Mouse (Mus musculus) embryonic facial prominence, embryonic 10.5 days (tissue): ENCODE results near the gene Frmpd1. TPM values are rescaled to one million over a fixed set of nuclear protein-coding genes. Genes with fewer than 3 reads are reported as not detected.
A peak's percentile ranks its signal among the peaks of the same experiment; 100 is the strongest.

Experiments used
- DNase-seq: peaks from one replicate; pipeline ENCODE4 v3.0.0-alpha.2; 2017; ENCODE audit warnings: low spot score
- H3K27ac ChIP-seq: fragments of 300-500 bp; sonication (generic); replicated peaks from 2 replicates; pipeline ENCODE4 v1.5.1; 2016; ENCODE audit warnings: mild to moderate bottlenecking
- H3K27me3 ChIP-seq: fragments of 300-500 bp; sonication (generic); replicated peaks from 2 replicates; pipeline ENCODE4 v1.6.1; 2016; ENCODE audit warnings: low read depth, mild to moderate bottlenecking; ENCODE audit not compliant: poor library complexity, severe bottlenecking
- H3K36me3 ChIP-seq: fragments of 300-500 bp; sonication (generic); replicated peaks from 2 replicates; pipeline ENCODE4 v1.6.1; 2016; ENCODE audit warnings: mild to moderate bottlenecking, moderate library complexity
- H3K4me1 ChIP-seq: fragments of 300-500 bp; sonication (generic); 2 replicates; pipeline ENCODE4 v1.6.1; 2016
- H3K4me3 ChIP-seq: fragments of 300-500 bp; sonication (generic); 2 replicates; pipeline ENCODE4 v1.5.1; 2016; ENCODE audit warnings: mild to moderate bottlenecking, moderate library complexity
- H3K9me3 ChIP-seq: fragments of 300-500 bp; sonication (generic); 2 replicates; pipeline ENCODE4 v1.6.1; 2016; ENCODE audit warnings: mild to moderate bottlenecking
- WGBS: fragments of 180-500 bp; shearing (Covaris S2); methylation state at CpG from one replicate; pipeline ENCODE4 v1.1.7; 2016; 5-methylcytosine and 5-hydroxymethylcytosine counted together
- polyA plus RNA-seq: library from polyadenylated mRNA; unstranded; fragments of >200 nt; fragmentation: Nextera tagmentation; extraction: Ambion mirVana; gene quantifications from 2 replicates; pipeline ENCODE4 v1.2.1, GENCODE M21; 2016

Gene Frmpd1
- polyA plus RNA-seq, 1 experiment from 2014 or later = 2.0 TPM

GRCm38 (mm10) chr4:45296662-45297564 is 112.2 kb downstream of the Frmpd1 start, which contains the start of gene Trmt10b:
Gene Trmt10b, plus strand, starts transcription at chr4:45297127.
- WGBS = 22% methylated on average over 27 of the region's 27 CpGs
- peak; percentile 69 for DNase-seq
- peaks cover 8% of the 10 kb centered on the region for H3K4me1 ChIP-seq
- no peaks in the 10 kb centered on the region for H3K27me3 ChIP-seq
- H3K36me3 ChIP-seq = peaks cover 22% of the 10 kb centered on the region
- H3K9me3 ChIP-seq = no peaks in the 10 kb centered on the region
- H3K4me3 ChIP-seq = peak within 1 kb of the TSS; percentile 80
- H3K27ac ChIP-seq = 0 out of 2 replicates have a peak within 1 kb of the TSS, but pooled peaks have one; percentile 26

DNA sequence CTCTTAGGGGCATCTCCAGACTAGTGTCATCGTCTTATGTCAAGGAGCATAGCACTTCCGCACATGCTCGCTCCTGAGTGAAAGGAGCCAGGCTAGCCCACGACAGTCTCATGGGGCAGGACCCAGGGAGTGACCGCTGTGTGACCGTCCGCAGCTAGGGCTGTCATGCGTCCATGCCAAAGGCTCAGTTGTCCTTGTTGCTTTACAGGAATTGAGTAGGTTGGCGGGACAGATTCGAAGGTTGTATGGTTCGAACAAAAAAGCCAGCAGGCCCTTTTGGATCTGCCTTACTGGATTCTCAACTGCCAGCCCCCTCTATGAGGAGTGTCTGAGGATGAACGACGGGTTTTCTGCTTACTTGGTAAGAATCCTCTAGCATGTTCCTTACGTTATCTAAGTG is 120.9 kb downstream of the Frmpd1 start:
- Histone ChIP-seq H3K4me3 (no peak overlapping the region), H3K4me1 (no peaks in the 10 kb centered on the region), H3K27ac (no peak overlapping the region), H3K36me3 (peaks cover 86% of the 10 kb centered on the region), H3K27me3 (no peaks in the 10 kb centered on the region), H3K9me3 (0 out of 2 replicates have a peak, but pooled peaks cover 3% of the 10 kb centered on the region)
- DNase-seq = no peak
- whole genome bisulfite sequencing = 96% methylated on average over 14 of the region's 14 CpGs

GRCm38 (mm10) chr4:45308046-45308445 is 123.4 kb downstream of the Frmpd1 start:
- Histone ChIP-seq H3K4me3 (no peak overlapping the region), H3K36me3 (peaks cover 79% of the 10 kb centered on the region), H3K4me1 (no peaks in the 10 kb centered on the region), H3K27ac (no peak overlapping the region), H3K9me3 (0 out of 2 replicates have a peak, but pooled peaks cover 3% of the 10 kb centered on the region), H3K27me3 (no peaks in the 10 kb centered on the region)
- DNase-seq = peak; percentile 52
- 38% methylated on average over 11 of the region's 11 CpGs for WGBS

- Histone ChIP-seq H3K4me3 (no peak overlapping the region), H3K27ac (no peak overlapping the region), H3K4me1 (no peaks in the 10 kb centered on the region), H3K27me3 (no peaks in the 10 kb centered on the region), H3K36me3 (peaks cover 76% of the 10 kb centered on the region), H3K9me3 (0 out of 2 replicates have a peak, but pooled peaks cover 3% of the 10 kb centered on the region)
- no peak for DNase-seq
- WGBS = 86% methylated on average over 6 of the region's 6 CpGs
These were observed 123.9 kb downstream of the Frmpd1 start for GRCm38 (mm10) chr4:45308606-45309005.

DNA sequence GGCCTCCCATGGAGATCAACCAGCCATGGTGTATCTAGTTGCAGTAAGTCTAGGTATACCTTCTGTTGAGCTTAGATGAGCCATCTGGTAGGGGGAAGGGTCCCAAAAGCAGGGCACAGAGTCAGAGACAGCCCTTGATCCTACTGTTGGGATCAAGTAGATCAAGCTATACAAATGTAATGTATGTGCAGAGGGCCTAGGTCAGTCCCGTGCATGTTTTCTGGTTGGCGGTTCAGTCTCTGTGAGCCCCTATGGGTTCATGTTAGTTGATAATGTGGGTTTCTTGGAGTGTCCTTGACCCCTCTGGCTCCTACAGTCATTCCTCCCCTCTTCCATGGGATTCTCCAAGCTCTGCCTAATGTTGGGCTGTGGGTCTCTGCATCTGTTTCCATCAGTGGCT is 126.4 kb downstream of the Frmpd1 start:
- no peak overlapping the region for H3K27ac ChIP-seq
- H3K4me3 ChIP-seq = no peak overlapping the region
- no peaks in the 10 kb centered on the region for H3K27me3 ChIP-seq
- 89% methylated on average over 2 of the region's 2 CpGs for WGBS
- no peak for DNase-seq
- H3K4me1 ChIP-seq = no peaks in the 10 kb centered on the region
- peaks cover 74% of the 10 kb centered on the region for H3K36me3 ChIP-seq
- no peaks in the 10 kb centered on the region for H3K9me3 ChIP-seq

DNA sequence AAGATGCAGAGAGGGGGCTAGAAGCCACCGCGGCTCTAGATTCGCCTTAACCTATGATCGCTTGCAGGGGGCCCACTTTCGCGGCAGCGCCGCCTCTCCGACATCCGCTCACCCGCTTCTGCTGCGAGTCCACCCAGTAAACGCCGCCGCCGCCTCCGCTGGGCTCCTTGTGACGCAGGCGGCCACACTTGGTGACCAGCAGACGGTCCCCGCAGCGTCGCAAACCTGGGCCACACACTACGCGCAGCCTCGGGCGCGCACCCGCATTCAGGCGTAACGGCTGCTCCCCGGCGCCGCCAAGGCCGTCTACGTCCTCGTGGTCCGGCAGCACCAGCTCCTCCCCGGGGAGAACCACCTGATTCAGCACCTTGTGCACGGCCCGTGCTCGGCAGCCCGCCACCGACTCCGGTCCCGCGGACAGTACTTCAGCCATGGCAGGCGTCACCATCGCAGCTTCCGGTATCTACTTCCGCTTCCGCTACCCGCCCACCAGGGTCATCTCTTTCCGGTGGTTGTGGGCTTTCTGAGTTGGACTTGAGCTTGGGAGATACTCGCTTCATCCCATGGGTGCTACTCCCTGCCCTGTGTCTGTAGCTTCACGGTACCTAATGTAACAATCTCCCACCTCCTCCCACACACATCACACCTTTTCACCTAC is 135.6 kb downstream of the Frmpd1 start:
- Histone ChIP-seq H3K27ac (peak overlapping the region; percentile 91), H3K4me3 (peak overlapping the region; percentile 84), H3K4me1 (peaks cover 9% of the 10 kb centered on the region), H3K27me3 (peaks cover 24% of the 10 kb centered on the region), H3K9me3 (no peaks in the 10 kb centered on the region), H3K36me3 (peaks cover 37% of the 10 kb centered on the region)
- WGBS = under 1% methylated on average over 56 of the region's 56 CpGs
- DNase-seq = peak; percentile 89

DNA sequence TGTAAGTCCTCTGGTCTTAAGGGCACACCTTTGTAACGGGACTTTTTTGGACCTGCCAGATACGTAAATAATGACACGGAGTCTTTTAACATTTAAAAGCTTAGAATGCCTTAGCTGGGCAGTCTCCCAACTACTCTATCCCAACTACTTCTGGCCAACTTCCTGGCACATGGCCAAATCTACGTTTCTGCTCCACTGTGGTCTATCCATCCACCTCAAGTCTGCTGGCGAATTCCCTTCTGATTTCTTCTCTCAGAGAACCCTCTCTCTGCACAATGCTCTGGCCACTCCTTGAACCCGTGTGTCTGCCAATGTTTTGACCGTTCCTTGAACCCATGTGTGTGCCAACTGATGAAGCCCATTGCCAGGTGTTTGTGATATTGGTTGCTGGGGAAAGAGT is 146.5 kb downstream of the Frmpd1 start:
- no peaks in the 10 kb centered on the region for H3K36me3 ChIP-seq
- 0 out of 2 replicates have a peak, but pooled peaks cover 3% of the 10 kb centered on the region for H3K9me3 ChIP-seq
- H3K27me3 ChIP-seq = no peaks in the 10 kb centered on the region
- H3K4me3 ChIP-seq = no peak overlapping the region
- DNase-seq = no peak
- WGBS = 85% methylated on average over 7 of the region's 7 CpGs
- H3K27ac ChIP-seq = no peak overlapping the region
- no peaks in the 10 kb centered on the region for H3K4me1 ChIP-seq

GRCm38 (mm10) chr4:45332466-45332865 is 147.8 kb downstream of the Frmpd1 start:
- H3K4me1 ChIP-seq = no peaks in the 10 kb centered on the region
- H3K27ac ChIP-seq = no peak overlapping the region
- DNase-seq = no peak
- no peaks in the 10 kb centered on the region for H3K36me3 ChIP-seq
- no peak overlapping the region for H3K4me3 ChIP-seq
- H3K27me3 ChIP-seq = no peaks in the 10 kb centered on the region
- H3K9me3 ChIP-seq = 0 out of 2 replicates have a peak, but pooled peaks cover 3% of the 10 kb centered on the region
- 75% methylated on average over 3 of the region's 3 CpGs for WGBS

Other genes starting within 250 kb of the Frmpd1 start
- 57.8 and 69.1 TPM in 2 replicates for gene Grhpr, start 203.5 kb upstream of the Frmpd1 start, polyA plus RNA-seq
- 37.8 and 40.0 TPM in 2 replicates for gene Zbtb5, start 172.5 kb upstream of the Frmpd1 start, polyA plus RNA-seq
- gene Polr1e, start 166.3 kb upstream of the Frmpd1 start, polyA plus RNA-seq = 59.8 and 72.3 TPM in 2 replicates
- gene Fbxo10, start 100.3 kb upstream of the Frmpd1 start, polyA plus RNA-seq = 16.4 and 16.9 TPM in 2 replicates
- gene Tomm5, start 76.8 kb upstream of the Frmpd1 start, polyA plus RNA-seq = 227 and 234 TPM in 2 replicates
- gene Trmt10b, start 112.3 kb downstream of the Frmpd1 start, polyA plus RNA-seq = 18.2 and 19.8 TPM in 2 replicates
- gene Dcaf10, start 157.2 kb downstream of the Frmpd1 start, polyA plus RNA-seq = 9.0 and 9.3 TPM in 2 replicates
- 109 and 112 TPM in 2 replicates for gene Exosc3, start 157.9 kb downstream of the Frmpd1 start, polyA plus RNA-seq
- 82.0 and 87.0 TPM in 2 replicates for gene Slc25a51, start 223.9 kb downstream of the Frmpd1 start, polyA plus RNA-seq